Mouse (Mus musculus) hindbrain, embryonic 15.5 days (tissue): ENCODE results near the gene Muc3. TPM values are rescaled to one million over a fixed set of nuclear protein-coding genes. Genes with fewer than 3 reads are reported as not detected.
"Not testable (repeated sequence)": the region's sequence is repeated elsewhere in the genome, so short reads cannot be mapped to it uniquely, and the experiment has no call there.

Source experiments
- ATAC-seq: fragments of 200-750 bp; cut with Nextera tagmentation; 2 replicates; pipeline ENCODE4 v1.8.0; 2017; ENCODE audit warnings: low read depth, moderate number of reproducible peaks, moderate TSS enrichment; ENCODE audit not compliant: low FRiP score
- H3K27ac ChIP-seq: fragments of 300-500 bp; sonication (generic); replicated peaks from 2 replicates; pipeline ENCODE4 v1.5.1; 2015; ENCODE audit warnings: mild to moderate bottlenecking, inconsistent platforms
- H3K27me3 ChIP-seq: fragments of 300-500 bp; sonication (generic); 2 replicates; pipeline ENCODE4 v1.6.1; 2015; ENCODE audit warnings: control low read depth, inconsistent platforms
- H3K36me3 ChIP-seq: fragments of 300-500 bp; sonication (generic); 2 replicates; pipeline ENCODE4 v1.6.1; 2015; ENCODE audit warnings: control low read depth, inconsistent platforms
- H3K4me1 ChIP-seq: fragments of 300-500 bp; sonication (generic); replicated peaks from 2 replicates; pipeline ENCODE4 v1.6.1; 2015; ENCODE audit warnings: control low read depth, inconsistent platforms
- H3K4me2 ChIP-seq: fragments of 300-500 bp; sonication (generic); 2 replicates; pipeline ENCODE4 v1.6.1; 2015; ENCODE audit warnings: moderate library complexity, mild to moderate bottlenecking, inconsistent platforms
- H3K4me3 ChIP-seq: fragments of 300-500 bp; sonication (generic); 2 replicates; pipeline ENCODE4 v1.5.1; 2015; ENCODE audit warnings: mild to moderate bottlenecking, inconsistent platforms
- H3K9ac ChIP-seq: fragments of 300-500 bp; sonication (generic); 2 replicates; pipeline ENCODE4 v1.6.1; 2015; ENCODE audit warnings: inconsistent platforms
- H3K9me3 ChIP-seq: fragments of 300-500 bp; sonication (generic); 2 replicates; pipeline ENCODE4 v1.6.1; 2016; ENCODE audit warnings: control low read depth, inconsistent platforms
- WGBS: fragments of 180-500 bp; shearing (Covaris S2); methylation state at CpG from one replicate; pipeline ENCODE4 v1.1.7; 2015; 5-methylcytosine and 5-hydroxymethylcytosine counted together
- polyA plus RNA-seq: library from polyadenylated mRNA; unstranded; fragments of >200 nt; fragmentation: Nextera tagmentation; extraction: Ambion mirVana; gene quantifications from 2 replicates; pipeline ENCODE4 v1.2.1, GENCODE M21; 2015

Gene Muc3
- not detected in 2 replicates for polyA plus RNA-seq

DNA sequence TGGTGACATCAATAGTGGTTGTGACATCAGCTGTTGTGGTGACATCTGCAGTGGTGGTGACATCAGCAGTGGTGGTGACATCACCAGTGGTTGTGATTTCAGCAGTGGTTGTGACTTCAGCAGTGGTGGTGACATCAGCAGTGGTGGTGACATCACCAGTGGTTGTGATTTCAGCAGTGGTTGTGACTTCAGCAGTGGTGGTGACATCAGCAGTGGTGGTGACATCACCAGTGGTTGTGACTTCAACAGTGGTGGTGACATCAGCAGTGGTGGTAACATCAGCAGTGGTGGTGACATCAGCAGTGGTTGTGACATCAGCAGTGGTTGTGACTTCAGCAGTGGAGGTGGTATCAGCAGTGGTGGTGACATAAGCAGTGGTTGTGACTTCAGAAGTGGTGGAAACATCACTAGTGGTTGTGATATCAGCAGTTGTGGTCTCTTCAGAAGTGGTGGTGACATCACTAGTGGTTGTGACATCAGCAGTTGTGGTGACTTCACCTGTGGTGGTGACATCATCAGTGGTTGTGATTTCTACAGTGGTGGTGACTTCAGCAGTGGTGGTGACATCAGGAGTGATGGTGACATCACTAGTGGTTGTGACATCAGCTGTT lies at the start of gene Muc3:
Muc3 (minus strand) TSS at position 51 of the 611 bp plus-strand sequence.
- not testable (repeated sequence) for H3K4me2 ChIP-seq

GRCm38 (mm10) chr5:137194488-137195120 lies 45.5 kb upstream of the Muc3 start:
- no peak for ATAC-seq
- no peak overlapping the region for H3K4me3 ChIP-seq
- H3K27me3 ChIP-seq: no peaks in the 10 kb centered on the region
- 0 out of 2 replicates have a peak, but pooled peaks cover under 1% of the 10 kb centered on the region for H3K4me1 ChIP-seq
- H3K4me2 ChIP-seq: no peak overlapping the region
- H3K9ac ChIP-seq: no peak overlapping the region
- no peaks in the 10 kb centered on the region for H3K36me3 ChIP-seq
- WGBS: 85% methylated on average over 8 of the region's 8 CpGs
- H3K27ac ChIP-seq: no peak overlapping the region
- no peaks in the 10 kb centered on the region for H3K9me3 ChIP-seq

More for the DNA sequence above, at the start of gene Muc3:
- H3K27me3 ChIP-seq, H3K9me3 ChIP-seq, H3K4me1 ChIP-seq, H3K27ac ChIP-seq, H3K36me3 ChIP-seq, ATAC-seq, H3K4me3 ChIP-seq, H3K9ac ChIP-seq: not testable (repeated sequence)

DNA sequence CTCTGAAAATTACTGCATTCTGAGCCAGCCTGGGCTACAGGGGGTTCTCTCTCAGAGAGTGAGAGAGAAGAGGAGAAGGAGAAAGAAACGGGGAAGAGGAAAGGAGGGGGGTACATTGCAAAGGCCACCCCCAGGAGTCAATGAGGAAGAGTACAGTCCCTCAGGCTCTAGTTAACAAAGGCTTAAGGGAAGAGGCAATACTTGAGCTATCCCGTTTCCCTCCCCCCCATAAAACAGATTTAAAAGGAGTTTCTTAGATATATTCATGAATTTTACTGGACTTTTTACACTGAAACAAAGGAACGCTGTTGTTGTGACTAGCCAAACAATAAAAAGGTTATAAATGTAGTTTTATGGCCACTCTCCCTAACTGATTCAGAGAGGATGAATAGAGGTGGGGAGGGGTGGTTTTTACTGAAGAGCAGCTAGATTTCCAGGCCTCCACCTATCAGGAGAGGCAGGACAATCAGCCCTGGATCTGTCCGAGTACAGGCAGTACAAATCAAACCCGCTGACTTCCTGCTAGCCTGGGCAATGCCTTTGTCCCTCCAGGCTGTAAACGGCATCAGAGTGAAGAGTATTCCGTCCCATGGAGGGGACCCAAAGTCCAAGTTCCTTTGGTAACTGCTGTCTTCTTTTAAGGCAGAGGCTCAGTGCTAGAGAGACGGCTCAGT lies 44.3 kb upstream of the Muc3 start:
- H3K4me1 ChIP-seq: peaks cover 5% of the 10 kb centered on the region; the same call in 1 of the 2 replicates
- H3K27me3 ChIP-seq: no peaks in the 10 kb centered on the region
- no peak overlapping the region for H3K4me3 ChIP-seq
- no peak overlapping the region for H3K9ac ChIP-seq
- H3K27ac ChIP-seq: no peak overlapping the region
- no peaks in the 10 kb centered on the region for H3K36me3 ChIP-seq
- no peaks in the 10 kb centered on the region for H3K9me3 ChIP-seq
- ATAC-seq: no peak
- no peak overlapping the region for H3K4me2 ChIP-seq
- 71% methylated on average over 8 of the region's 8 CpGs for WGBS

- peak overlapping the region; percentile 54 for H3K4me3 ChIP-seq
- no peaks in the 10 kb centered on the region for H3K36me3 ChIP-seq
- 2% methylated on average over 33 of the region's 34 CpGs for WGBS
- peaks cover 6% of the 10 kb centered on the region; the same call in 1 of the 2 replicates for H3K27me3 ChIP-seq
- H3K27ac ChIP-seq: peak overlapping the region; percentile 57
- H3K4me2 ChIP-seq: peak overlapping the region; percentile 94
- H3K4me1 ChIP-seq: peaks cover 5% of the 10 kb centered on the region; the same call in 1 of the 2 replicates
- peak; percentile 34; the same call in 1 of the 2 replicates for ATAC-seq
- H3K9me3 ChIP-seq: no peaks in the 10 kb centered on the region
- H3K9ac ChIP-seq: peak overlapping the region; percentile 63
Observed at GRCm38 (mm10) chr5:137189326-137189725, 40.2 kb upstream of the Muc3 start.

DNA sequence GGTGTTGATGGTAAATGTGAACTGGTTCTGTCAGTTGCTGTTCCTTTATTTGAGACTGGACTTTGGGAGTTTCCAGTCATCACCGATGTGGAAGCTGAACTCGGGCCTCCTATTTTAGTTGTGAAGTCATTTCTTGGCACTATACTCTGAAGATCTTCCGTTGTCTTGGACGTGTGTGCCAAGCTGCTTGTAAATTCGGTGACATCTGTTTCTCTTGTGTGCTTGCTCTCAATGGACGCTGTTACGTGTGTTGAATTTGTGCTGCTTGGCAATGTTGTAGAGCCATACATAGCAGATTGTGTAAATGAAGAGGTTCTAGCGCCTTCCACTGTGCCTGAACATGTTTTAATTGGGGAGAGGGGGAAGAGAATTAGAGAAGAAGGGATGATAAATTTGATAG lies 36.2 kb upstream of the Muc3 start:
- ATAC-seq: no peak
- Histone ChIP-seq H3K27ac (no peak overlapping the region), H3K36me3 (no peaks in the 10 kb centered on the region), H3K4me3 (no peak overlapping the region), H3K4me1 (peaks cover 5% of the 10 kb centered on the region; the same call in 1 of the 2 replicates), H3K9ac (no peak overlapping the region), H3K27me3 (peaks cover 6% of the 10 kb centered on the region; the same call in 1 of the 2 replicates), H3K9me3 (no peaks in the 10 kb centered on the region), H3K4me2 (no peak overlapping the region)
- WGBS: 80% methylated on average over 8 of the region's 8 CpGs

DNA sequence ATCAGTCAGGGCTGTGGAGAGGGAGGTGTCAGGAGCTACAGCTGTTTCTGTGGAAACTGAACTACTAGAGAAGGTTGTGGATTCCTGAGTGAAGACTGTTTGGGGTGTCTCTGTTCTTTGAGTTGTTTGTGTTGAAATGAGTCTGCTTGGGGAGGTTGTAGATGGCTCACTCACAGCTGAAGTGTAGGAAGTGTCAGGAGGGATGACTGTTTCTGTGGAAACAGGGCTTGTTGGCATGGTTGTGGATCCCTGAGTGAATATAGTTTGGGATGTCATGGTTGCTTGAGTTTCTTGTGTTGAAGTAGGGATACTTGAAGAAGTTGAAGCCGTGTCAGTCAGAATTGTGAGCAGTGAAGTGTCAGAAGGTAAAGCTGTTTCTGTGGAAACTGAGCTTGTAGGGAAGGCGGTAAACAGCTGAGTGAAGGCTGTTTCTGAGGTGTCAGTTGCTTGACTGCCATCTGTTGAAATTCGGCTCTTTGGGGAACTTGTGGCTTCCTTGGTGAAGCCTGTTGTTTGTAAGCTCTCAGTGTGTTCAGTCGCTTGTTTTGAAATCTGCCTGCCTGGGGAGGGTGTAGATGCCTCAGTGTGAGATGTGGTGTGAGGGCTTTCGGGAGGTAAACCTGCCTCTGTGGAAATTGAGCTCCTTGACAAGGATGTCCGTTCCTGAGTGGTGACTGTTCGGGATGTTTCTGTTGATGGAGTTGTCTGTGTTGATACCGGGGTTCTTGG lies 30.7 kb upstream of the Muc3 start:
- H3K9ac ChIP-seq: no peak overlapping the region
- H3K27me3 ChIP-seq: no peaks in the 10 kb centered on the region
- H3K4me1 ChIP-seq: no peaks in the 10 kb centered on the region
- no peaks in the 10 kb centered on the region for H3K36me3 ChIP-seq
- H3K27ac ChIP-seq: no peak overlapping the region
- no peak overlapping the region for H3K4me2 ChIP-seq
- H3K4me3 ChIP-seq: no peak overlapping the region
- ATAC-seq: no peak
- H3K9me3 ChIP-seq: no peaks in the 10 kb centered on the region
- WGBS: 84% methylated on average over 8 of the region's 8 CpGs

DNA sequence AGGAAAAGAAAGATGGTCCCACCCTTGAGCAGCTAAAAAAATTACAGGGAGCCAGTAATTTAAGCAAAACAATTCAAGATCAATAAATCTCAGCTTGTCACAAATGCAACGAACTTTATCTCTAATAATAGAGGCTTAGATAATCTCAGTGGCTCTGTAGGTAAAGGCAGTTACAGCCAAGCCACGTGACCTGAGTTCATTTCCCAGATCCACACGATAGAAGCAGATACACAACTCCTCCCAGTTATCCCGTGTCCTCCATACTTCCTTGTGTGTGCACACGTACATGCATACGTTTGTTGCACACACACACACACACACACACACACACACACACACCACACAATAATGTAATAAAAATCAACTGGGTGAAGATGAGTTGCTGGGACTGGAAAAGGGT lies 24.8 kb upstream of the Muc3 start:
- Histone ChIP-seq H3K27me3 (no peaks in the 10 kb centered on the region), H3K9ac (no peak overlapping the region), H3K9me3 (no peaks in the 10 kb centered on the region), H3K4me2 (no peak overlapping the region), H3K4me1 (no peaks in the 10 kb centered on the region), H3K27ac (no peak overlapping the region), H3K36me3 (no peaks in the 10 kb centered on the region), H3K4me3 (no peak overlapping the region)
- ATAC-seq: no peak
- 84% methylated on average over 6 of the region's 6 CpGs for WGBS

DNA sequence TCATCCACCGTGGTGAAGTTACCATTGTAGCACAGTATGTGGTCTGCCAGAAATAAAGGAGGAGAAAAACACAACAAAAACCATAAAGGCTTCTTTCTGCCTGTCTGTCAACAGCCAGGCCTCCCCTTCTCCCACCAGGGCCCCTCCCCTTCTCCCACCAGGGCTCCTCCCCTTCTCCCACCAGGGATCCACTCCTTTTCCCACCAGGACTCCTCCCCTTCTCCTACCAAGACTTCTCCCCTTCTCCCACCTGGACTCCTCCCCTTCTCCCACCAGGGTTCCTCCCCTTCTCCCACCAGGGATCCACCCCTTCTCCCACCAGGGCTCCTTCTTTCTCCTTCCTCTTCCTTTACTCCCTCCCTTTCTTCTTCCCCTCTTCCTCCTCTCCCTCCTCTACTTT lies 23.5 kb upstream of the Muc3 start:
- ATAC-seq: no peak
- H3K4me3 ChIP-seq: no peak overlapping the region
- H3K27me3 ChIP-seq: no peaks in the 10 kb centered on the region
- H3K27ac ChIP-seq: no peak overlapping the region
- H3K9ac ChIP-seq: no peak overlapping the region
- no peaks in the 10 kb centered on the region for H3K36me3 ChIP-seq
- no peaks in the 10 kb centered on the region for H3K9me3 ChIP-seq
- no peaks in the 10 kb centered on the region for H3K4me1 ChIP-seq
- no peak overlapping the region for H3K4me2 ChIP-seq
- 0% methylated on average over 1 of the region's 1 CpGs for WGBS

DNA sequence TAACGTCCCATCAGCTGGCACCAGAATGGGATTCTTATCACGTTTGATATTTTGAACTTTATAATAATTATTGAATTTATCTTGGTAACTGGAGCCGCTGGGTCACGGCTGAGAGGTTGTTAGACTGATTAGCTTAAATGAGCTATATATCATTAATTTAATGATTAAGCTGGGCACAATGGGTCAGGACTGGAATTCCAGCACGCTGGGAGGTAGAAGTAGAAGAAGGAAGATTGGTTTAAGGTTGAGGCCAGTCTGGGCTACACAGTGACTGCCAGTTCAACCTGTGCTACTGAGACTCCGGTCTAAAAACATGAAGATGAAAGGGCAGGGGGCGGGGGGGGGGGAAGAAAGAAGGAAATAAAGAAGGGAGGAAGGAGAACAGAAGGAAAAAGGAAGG lies 22.4 kb upstream of the Muc3 start:
- no peak for ATAC-seq
- no peaks in the 10 kb centered on the region for H3K9me3 ChIP-seq
- no peaks in the 10 kb centered on the region for H3K4me1 ChIP-seq
- H3K4me2 ChIP-seq: no peak overlapping the region
- 63% methylated on average over 7 of the region's 7 CpGs for WGBS
- no peak overlapping the region for H3K27ac ChIP-seq
- H3K4me3 ChIP-seq: no peak overlapping the region
- no peak overlapping the region for H3K9ac ChIP-seq
- no peaks in the 10 kb centered on the region for H3K27me3 ChIP-seq
- no peaks in the 10 kb centered on the region for H3K36me3 ChIP-seq

GRCm38 (mm10) chr5:137170836-137171380 lies 21.8 kb upstream of the Muc3 start:
- no peaks in the 10 kb centered on the region for H3K27me3 ChIP-seq
- no peak overlapping the region for H3K4me3 ChIP-seq
- H3K36me3 ChIP-seq: no peaks in the 10 kb centered on the region
- no peak overlapping the region for H3K4me2 ChIP-seq
- 76% methylated on average over 9 of the region's 9 CpGs for WGBS
- no peaks in the 10 kb centered on the region for H3K9me3 ChIP-seq
- H3K4me1 ChIP-seq: no peaks in the 10 kb centered on the region
- no peak overlapping the region for H3K27ac ChIP-seq
- ATAC-seq: no peak
- H3K9ac ChIP-seq: no peak overlapping the region

- WGBS: 78% methylated on average over 6 of the region's 6 CpGs
- Histone ChIP-seq H3K27ac (no peak overlapping the region), H3K27me3 (no peaks in the 10 kb centered on the region), H3K9ac (no peak overlapping the region), H3K9me3 (no peaks in the 10 kb centered on the region), H3K36me3 (no peaks in the 10 kb centered on the region), H3K4me3 (no peak overlapping the region), H3K4me1 (no peaks in the 10 kb centered on the region), H3K4me2 (no peak overlapping the region)
- ATAC-seq: no peak
Observed at GRCm38 (mm10) chr5:137167539-137167938, 18.4 kb upstream of the Muc3 start.

DNA sequence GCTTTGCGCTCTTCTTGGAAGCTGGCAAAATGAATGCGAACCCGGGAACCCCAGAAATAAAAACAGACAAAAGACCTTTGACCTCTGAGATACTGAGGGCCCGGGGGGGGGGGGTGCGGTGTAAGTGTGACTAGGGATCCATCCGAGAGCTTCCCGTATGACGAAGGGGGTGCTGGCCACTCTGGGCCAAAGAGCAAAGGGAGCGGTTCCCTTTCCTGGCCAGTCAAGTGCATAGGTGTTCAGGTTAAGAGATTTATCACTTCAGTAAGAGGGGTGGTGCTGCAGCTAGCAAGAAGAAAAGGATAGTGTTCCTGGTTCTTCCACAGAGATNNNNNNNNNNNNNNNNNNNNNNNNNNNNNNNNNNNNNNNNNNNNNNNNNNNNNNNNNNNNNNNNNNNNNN lies 16.9 kb upstream of the Muc3 start:
- no peak overlapping the region for H3K27ac ChIP-seq
- no peak overlapping the region for H3K9ac ChIP-seq
- H3K9me3 ChIP-seq: no peaks in the 10 kb centered on the region
- H3K4me2 ChIP-seq: no peak overlapping the region
- no peaks in the 10 kb centered on the region for H3K4me1 ChIP-seq
- no peaks in the 10 kb centered on the region for H3K36me3 ChIP-seq
- no peak for ATAC-seq
- no peaks in the 10 kb centered on the region for H3K27me3 ChIP-seq
- no peak overlapping the region for H3K4me3 ChIP-seq
- WGBS: 82% methylated on average over 9 of the region's 9 CpGs
